Mouse (Mus musculus) cerebellum, adult 2 months (tissue): Measurements from ENCODE around the gene Olfr456. TPM values are rescaled to one million over a fixed set of nuclear protein-coding genes. Genes with fewer than 3 reads are reported as not detected.

ENCODE experiments used
- DNase-seq, 2 experiments: peaks; one replicate each; pipeline ENCODE4 v3.0.0; 2021
- H3K27ac ChIP-seq: fragments of 200-500 bp; 2 replicates; pipeline ENCODE4 v1.5.1; 2012; ENCODE audit warnings: low read length, control low read depth, inconsistent platforms; ENCODE audit not compliant: insufficient read depth
- H3K27me3 ChIP-seq: fragments of 200-500 bp; 2 replicates; pipeline ENCODE4 v1.6.1; 2012; ENCODE audit warnings: inconsistent platforms, mild to moderate bottlenecking, low read length, moderate library complexity; ENCODE audit not compliant: control insufficient read depth, insufficient read depth
- H3K4me1 ChIP-seq: fragments of 200-500 bp; 2 replicates; pipeline ENCODE4 v1.6.1; 2011; ENCODE audit warnings: low read length; ENCODE audit not compliant: control insufficient read depth, insufficient read depth
- H3K4me3 ChIP-seq: fragments of 200-500 bp; replicated peaks from 2 replicates; pipeline ENCODE3; 2011; ENCODE audit warnings: mild to moderate bottlenecking, low read depth, low read length, control low read depth; ENCODE audit not compliant: insufficient read depth
- CTCF ChIP-seq: fragments of 200-500 bp; IDR thresholded peaks from 2 replicates; pipeline ENCODE4 v1.5.1; 2011; ENCODE audit warnings: low read depth, mild to moderate bottlenecking, control low read depth, low read length, moderate library complexity, borderline replicate concordance; ENCODE audit not compliant: insufficient read depth
- POLR2A ChIP-seq: fragments of 200-500 bp; IDR thresholded peaks from 2 replicates; pipeline ENCODE4 v1.6.1; 2011; ENCODE audit warnings: low read length, control low read depth, borderline replicate concordance; ENCODE audit not compliant: insufficient read depth
- WGBS: fragments of 180-500 bp; shearing (Covaris S2); methylation state at CpG from one replicate; pipeline ENCODE4 v1.1.7; 2018; 5-methylcytosine and 5-hydroxymethylcytosine counted together
- polyA plus RNA-seq: library from polyadenylated mRNA; depleted of rRNA; stranded (reverse); fragments of >200 nt; gene quantifications from 2 replicates; pipeline ENCODE4 v1.2.3, GENCODE M21; 2012; rRNA removed

The Olfr456 gene
- polyA plus RNA-seq, 1 experiment: not detected

DNA sequence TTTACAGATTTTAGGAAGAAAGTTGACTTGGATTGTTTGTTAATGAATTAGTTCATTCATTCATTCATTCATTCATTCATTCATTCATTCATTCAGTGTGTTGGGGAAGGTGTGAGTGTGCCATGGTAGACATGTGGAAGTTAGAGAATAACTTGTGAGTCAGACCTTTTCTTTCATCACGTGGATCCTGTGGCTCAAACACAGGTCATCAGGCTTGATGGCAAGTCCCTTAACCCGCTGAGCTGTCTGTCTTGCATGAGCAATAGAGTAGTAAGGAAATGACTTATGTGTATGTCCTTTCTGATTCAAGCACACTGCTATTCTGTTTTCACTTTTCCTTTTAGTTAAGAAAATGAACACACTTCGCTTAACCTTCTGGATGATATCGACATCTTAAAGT, 16.5 kb downstream of the Olfr456 start:
- WGBS: 91% methylated on average over 4 of the region's 4 CpGs

DNA sequence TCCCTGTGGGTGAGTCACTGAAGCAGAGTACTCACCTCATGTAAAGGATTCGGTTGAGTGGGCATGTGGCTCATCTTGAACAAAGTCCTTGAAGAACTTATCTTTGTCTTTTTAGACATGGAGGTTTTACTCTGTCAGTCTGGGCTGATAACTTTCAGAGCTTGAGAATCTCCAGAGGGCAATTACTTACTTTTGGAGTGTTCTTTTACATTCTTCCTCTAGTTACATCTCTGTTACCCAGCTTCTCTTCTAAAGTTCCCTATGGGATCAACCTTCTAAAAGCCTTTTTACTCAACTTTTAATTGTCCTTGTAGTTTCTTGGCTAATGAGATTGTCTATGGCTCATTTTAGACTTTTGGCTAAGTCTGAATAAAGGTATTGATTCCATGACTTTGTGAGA, 21.9 kb downstream of the Olfr456 start, which contains the start of gene Olfr458:
Olfr458 (minus strand) TSS at position 101 of the 400 bp plus-strand sequence.
- H3K27me3 ChIP-seq: no peaks in the 10 kb centered on the region
- TF ChIP-seq CTCF: no peak
- TF ChIP-seq POLR2A: no peak
- H3K27ac ChIP-seq: no peak within 1 kb of the TSS
- no peak within 1 kb of the TSS for H3K4me3 ChIP-seq
- DNase-seq: no peak
- 79% methylated on average over 1 of the region's 1 CpGs for WGBS
- no peaks in the 10 kb centered on the region for H3K4me1 ChIP-seq

More for the DNA sequence above, 16.5 kb downstream of the Olfr456 start:
- H3K27me3 ChIP-seq: no peaks in the 10 kb centered on the region
- no peak for DNase-seq
- no peak overlapping the region for H3K4me3 ChIP-seq
- TF ChIP-seq CTCF (no peak), POLR2A (no peak)
- H3K4me1 ChIP-seq: no peaks in the 10 kb centered on the region
- H3K27ac ChIP-seq: no peak overlapping the region

DNA sequence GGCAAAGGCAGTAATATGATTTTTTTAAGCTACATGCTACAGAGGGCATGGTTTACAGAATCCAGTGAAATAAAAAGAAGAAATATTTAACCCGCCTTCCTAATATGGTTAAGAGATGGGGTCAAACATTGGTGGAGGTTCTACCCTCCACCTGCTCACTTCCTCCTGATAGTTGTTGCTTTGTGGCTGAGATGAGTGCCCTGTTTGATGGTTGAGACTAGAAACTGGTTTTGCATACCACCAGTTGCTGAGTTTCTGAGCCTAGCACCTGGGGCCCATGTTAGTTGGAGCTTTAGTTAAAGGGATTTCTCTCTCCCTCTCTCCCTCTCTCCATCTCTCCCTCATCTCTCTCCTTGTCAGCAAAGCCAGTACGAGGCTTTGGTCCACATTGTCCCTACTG, 39.6 kb downstream of the Olfr456 start:
- 69% methylated on average over 2 of the region's 2 CpGs for WGBS
- TF ChIP-seq POLR2A (no peak), CTCF (no peak)
- no peak for DNase-seq
- Histone ChIP-seq H3K27me3 (no peaks in the 10 kb centered on the region), H3K4me1 (no peaks in the 10 kb centered on the region), H3K27ac (no peak overlapping the region), H3K4me3 (no peak overlapping the region)

DNA sequence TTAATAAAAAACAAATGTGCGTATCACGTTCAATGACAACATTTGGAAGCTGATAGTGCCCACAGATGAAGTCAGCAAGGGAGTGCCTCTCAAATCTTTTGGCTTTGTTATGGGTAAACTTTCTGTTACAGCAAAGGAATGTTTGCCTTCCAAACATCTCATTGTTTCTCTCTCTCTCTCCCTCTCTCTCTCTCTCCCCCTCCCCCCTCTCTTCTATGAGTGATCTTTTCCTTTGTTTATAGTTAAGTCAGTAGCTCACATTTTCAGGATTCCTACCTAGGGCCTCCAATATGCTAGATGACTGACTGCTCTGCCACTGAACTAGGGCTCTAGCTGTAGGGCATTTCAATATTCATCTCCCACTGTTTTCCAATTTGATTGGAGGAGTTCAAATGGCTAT, 42.5 kb downstream of the Olfr456 start:
- H3K27me3 ChIP-seq: no peaks in the 10 kb centered on the region
- H3K27ac ChIP-seq: no peak overlapping the region
- no peak for DNase-seq
- H3K4me1 ChIP-seq: no peaks in the 10 kb centered on the region
- no peak overlapping the region for H3K4me3 ChIP-seq
- TF ChIP-seq CTCF (no peak), POLR2A (no peak)
- 80% methylated on average over 2 of the region's 2 CpGs for WGBS

DNA sequence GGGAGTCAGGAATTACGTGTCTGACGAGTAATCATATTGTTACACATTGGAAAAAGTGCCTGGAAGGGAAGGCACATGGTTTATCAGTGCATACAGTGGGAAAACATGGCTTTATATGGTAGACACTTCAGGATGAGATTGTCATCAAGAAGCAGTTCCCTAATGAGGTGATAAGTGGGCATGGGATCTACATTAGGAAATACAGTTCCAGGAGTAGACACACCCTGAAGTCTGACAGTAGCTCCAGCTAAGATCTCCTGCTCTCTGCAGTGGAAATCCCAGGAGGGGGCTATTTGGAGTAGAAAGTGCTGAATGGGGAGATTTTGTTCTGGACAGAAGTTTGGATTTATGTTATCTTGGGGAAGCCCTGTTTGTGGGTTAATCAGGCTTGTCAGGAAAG, 45.6 kb downstream of the Olfr456 start:
- H3K27me3 ChIP-seq: no peaks in the 10 kb centered on the region
- H3K4me3 ChIP-seq: no peak overlapping the region
- TF ChIP-seq CTCF (no peak), POLR2A (no peak)
- no peak overlapping the region for H3K27ac ChIP-seq
- no peak for DNase-seq
- no peaks in the 10 kb centered on the region for H3K4me1 ChIP-seq
- WGBS: 68% methylated on average over 2 of the region's 2 CpGs

Other genes starting within 250 kb of the Olfr456 start
- gene Gstk1, start 241.3 kb downstream of the Olfr456 start, polyA plus RNA-seq: 28.8 and 30.5 TPM in 2 replicates
- not detected in 2 replicates for gene Tmem139, start 225.2 kb downstream of the Olfr456 start, polyA plus RNA-seq
- 26.1 and 31.3 TPM in 2 replicates for gene Casp2, start 222.2 kb downstream of the Olfr456 start, polyA plus RNA-seq
- gene Clcn1, start 200.5 kb downstream of the Olfr456 start, polyA plus RNA-seq: 11.5 and 13.4 TPM in 2 replicates
- 102 and 117 TPM in 2 replicates for gene Fam131b, start 162.6 kb downstream of the Olfr456 start, polyA plus RNA-seq
- gene Zyx, start 137.6 kb downstream of the Olfr456 start, polyA plus RNA-seq: 123 and 129 TPM in 2 replicates
- gene Epha1, start 113.9 kb downstream of the Olfr456 start, polyA plus RNA-seq: 0.43 and 0.46 TPM in 2 replicates
- gene Tas2r143, start 87.0 kb downstream of the Olfr456 start, polyA plus RNA-seq: 0.33 and 1.0 TPM in 2 replicates
- gene Tas2r135, start 81.8 kb downstream of the Olfr456 start, polyA plus RNA-seq: 0.72 and 0.84 TPM in 2 replicates
- gene Tas2r126, start 52.7 kb downstream of the Olfr456 start, polyA plus RNA-seq: 0.19 and 0.20 TPM in 2 replicates
- not detected in 2 replicates for gene Olfr458, start 22.0 kb downstream of the Olfr456 start, polyA plus RNA-seq
- gene Olfr457, start 10.9 kb downstream of the Olfr456 start, polyA plus RNA-seq: not detected in 2 replicates
- gene Olfr455, start 60.4 kb upstream of the Olfr456 start, polyA plus RNA-seq: not detected in 2 replicates
- not detected in 2 replicates for gene Tcaf3, start 110.5 kb upstream of the Olfr456 start, polyA plus RNA-seq
- gene Tcaf2, start 158.0 kb upstream of the Olfr456 start, polyA plus RNA-seq: 0.55 and 0.87 TPM in 2 replicates
- 92.9 and 103 TPM in 2 replicates for gene Tcaf1, start 222.9 kb upstream of the Olfr456 start, polyA plus RNA-seq